Mouse (Mus musculus) stomach, postnatal 0 days (tissue): ENCODE results near the gene Snap25. TPM values are rescaled to one million over a fixed set of nuclear protein-coding genes. Genes with fewer than 3 reads are reported as not detected.
A peak's percentile ranks its signal among the peaks of the same experiment; 100 is the strongest.

Source experiments
- ATAC-seq: fragments of 200-750 bp; cut with Nextera tagmentation; 2 replicates; pipeline ENCODE4 v1.8.0; 2017; ENCODE audit not compliant: low FRiP score, low TSS enrichment
- DNase-seq: peaks from one replicate; pipeline ENCODE4 v3.0.0-alpha.2; 2016; ENCODE audit warnings: low spot score
- H3K27ac ChIP-seq: fragments of 300-500 bp; sonication (generic); replicated peaks from 2 replicates; pipeline ENCODE4 v1.5.1; 2014; ENCODE audit warnings: mild to moderate bottlenecking, control low read depth
- H3K27me3 ChIP-seq: fragments of 300-500 bp; sonication (generic); 2 replicates; pipeline ENCODE4 v1.6.1; 2014; ENCODE audit warnings: low read length; ENCODE audit not compliant: control insufficient read depth, insufficient read depth
- H3K36me3 ChIP-seq: fragments of 300-500 bp; sonication (generic); 2 replicates; pipeline ENCODE4 v1.6.1; 2014; ENCODE audit warnings: low read length, mixed read lengths; ENCODE audit not compliant: control insufficient read depth, insufficient read depth
- H3K4me1 ChIP-seq: fragments of 300-500 bp; sonication (generic); replicated peaks from 2 replicates; pipeline ENCODE4 v1.6.1; 2014; ENCODE audit warnings: antibody characterized with exemption; ENCODE audit not compliant: control insufficient read depth, insufficient read depth
- H3K4me2 ChIP-seq: fragments of 300-500 bp; sonication (generic); replicated peaks from 2 replicates; pipeline ENCODE4 v1.6.1; 2014; ENCODE audit warnings: low read depth, mild to moderate bottlenecking, control low read depth, moderate library complexity
- H3K4me3 ChIP-seq: fragments of 300-500 bp; sonication (generic); 2 replicates; pipeline ENCODE4 v1.5.1; 2014; ENCODE audit warnings: low read depth, low read length, control low read depth
- H3K9ac ChIP-seq: fragments of 300-500 bp; sonication (generic); 2 replicates; pipeline ENCODE4 v1.6.1; 2014; ENCODE audit warnings: mild to moderate bottlenecking, low read length, control low read depth, mixed read lengths
- H3K9me3 ChIP-seq: fragments of 300-500 bp; sonication (generic); 2 replicates; pipeline ENCODE4 v1.6.1; 2016; ENCODE audit warnings: low read length; ENCODE audit not compliant: control insufficient read depth
- CTCF ChIP-seq: IDR thresholded peaks from 2 replicates; pipeline ENCODE4 v1.5.1; 2016; ENCODE audit warnings: antibody characterized with exemption, low read depth, mild to moderate bottlenecking, moderate library complexity
- EP300 ChIP-seq: optimal IDR thresholded peaks from 2 replicates; pipeline ENCODE3; 2016; ENCODE audit warnings: antibody characterized with exemption
- WGBS: fragments of 180-500 bp; shearing (Covaris S2); extraction: QIAGEN DNeasy Blood & Tissue Kit; methylation state at CpG from one replicate; pipeline ENCODE4 v1.1.7; 2014; 5-methylcytosine and 5-hydroxymethylcytosine counted together
- polyA plus RNA-seq: library from polyadenylated mRNA; unstranded; fragments of >200 nt; fragmentation: Nextera tagmentation; extraction: Ambion mirVana; gene quantifications from 2 replicates; pipeline ENCODE4 v1.2.1, GENCODE M21; 2015

Snap25 gene
- polyA plus RNA-seq, 1 experiment from 2014 or later, result 8.5 TPM

DNA sequence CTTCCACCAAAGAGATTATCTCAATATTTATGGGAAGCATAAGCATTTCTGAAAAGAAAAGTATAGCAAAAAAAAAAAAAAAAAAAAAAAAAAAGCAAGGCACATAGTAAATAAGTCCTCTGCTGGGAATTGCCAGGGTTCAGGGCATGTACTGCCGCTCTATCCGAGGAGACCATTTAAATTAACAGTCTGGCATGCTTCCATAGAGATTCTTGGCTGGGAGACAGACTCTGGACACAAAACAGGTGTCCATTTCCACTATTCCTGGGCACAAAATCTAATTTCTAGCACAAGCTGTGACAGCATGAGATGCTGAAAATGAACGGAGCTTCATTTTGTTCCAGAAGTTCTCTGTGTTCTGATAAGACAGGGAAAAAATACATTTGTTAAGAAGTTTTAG lies 27.1 kb upstream of the Snap25 start:
- H3K4me3 ChIP-seq, result no peak overlapping the region
- no peak for DNase-seq
- H3K4me2 ChIP-seq, result no peak overlapping the region
- H3K36me3 ChIP-seq, result no peaks in the 10 kb centered on the region
- whole genome bisulfite sequencing, result 41% methylated on average over 3 of the region's 3 CpGs
- H3K4me1 ChIP-seq, result no peaks in the 10 kb centered on the region
- TF ChIP-seq EP300 (no peak), CTCF (no peak)
- H3K27me3 ChIP-seq, result no peaks in the 10 kb centered on the region
- no peak overlapping the region for H3K9ac ChIP-seq
- ATAC-seq, result no peak
- H3K27ac ChIP-seq, result no peak overlapping the region
- H3K9me3 ChIP-seq, result no peaks in the 10 kb centered on the region

DNA sequence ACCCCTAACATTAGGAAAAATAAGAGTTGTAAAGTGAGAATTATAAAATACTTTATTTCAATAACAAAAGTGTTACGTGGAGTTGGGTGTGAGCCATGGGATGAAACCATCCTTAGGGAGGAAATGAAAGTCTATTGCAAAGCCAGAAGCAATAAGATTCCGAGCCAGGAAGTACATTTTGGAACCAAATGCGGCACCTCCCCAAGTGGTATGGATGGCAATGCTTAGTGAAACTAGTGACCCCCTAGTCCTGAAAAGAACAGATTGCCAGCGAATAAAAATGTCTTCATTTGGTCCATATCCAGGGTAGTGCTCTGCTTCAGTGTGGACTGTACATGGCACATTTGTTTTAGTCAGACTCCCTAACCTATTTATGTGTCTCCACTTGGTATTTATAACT lies 25.9 kb upstream of the Snap25 start:
- Histone ChIP-seq H3K4me3 (no peak overlapping the region), H3K9ac (no peak overlapping the region), H3K27me3 (no peaks in the 10 kb centered on the region), H3K36me3 (no peaks in the 10 kb centered on the region), H3K27ac (no peak overlapping the region), H3K4me1 (no peaks in the 10 kb centered on the region), H3K4me2 (no peak overlapping the region), H3K9me3 (no peaks in the 10 kb centered on the region)
- 81% methylated on average over 4 of the region's 4 CpGs for WGBS
- no peak for ATAC-seq
- DNase-seq, result no peak
- no peak for TF ChIP-seq CTCF
- no peak for TF ChIP-seq EP300

DNA sequence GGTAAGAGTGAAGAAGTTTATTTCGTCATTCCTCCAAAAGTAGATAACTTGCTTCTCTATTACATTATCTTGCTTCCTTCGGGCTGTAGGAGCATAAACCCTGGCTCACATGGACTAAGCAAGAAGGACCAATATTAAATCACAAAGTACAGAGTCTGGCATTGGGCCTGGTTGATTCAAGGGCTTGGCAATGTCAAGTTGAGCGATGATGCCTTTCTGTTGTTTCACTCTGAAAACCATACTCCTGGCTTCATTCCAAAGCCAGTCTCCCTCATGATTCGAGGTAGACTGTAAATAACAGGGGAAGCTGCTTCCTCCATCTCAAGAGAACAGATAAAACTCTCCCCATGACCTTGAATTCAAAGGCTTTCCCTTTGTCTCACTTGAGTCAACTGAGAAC lies 23.8 kb upstream of the Snap25 start:
- WGBS, result 29% methylated on average over 4 of the region's 4 CpGs
- ATAC-seq (0 out of 2 replicates have a peak, but pooled peaks have one; percentile 35), DNase-seq (no peak)
- Histone ChIP-seq H3K4me2 (no peak overlapping the region), H3K9me3 (no peaks in the 10 kb centered on the region), H3K27me3 (no peaks in the 10 kb centered on the region), H3K4me1 (no peaks in the 10 kb centered on the region), H3K9ac (no peak overlapping the region), H3K36me3 (no peaks in the 10 kb centered on the region), H3K4me3 (no peak overlapping the region), H3K27ac (no peak overlapping the region)
- TF ChIP-seq EP300 (no peak), CTCF (no peak)

DNA sequence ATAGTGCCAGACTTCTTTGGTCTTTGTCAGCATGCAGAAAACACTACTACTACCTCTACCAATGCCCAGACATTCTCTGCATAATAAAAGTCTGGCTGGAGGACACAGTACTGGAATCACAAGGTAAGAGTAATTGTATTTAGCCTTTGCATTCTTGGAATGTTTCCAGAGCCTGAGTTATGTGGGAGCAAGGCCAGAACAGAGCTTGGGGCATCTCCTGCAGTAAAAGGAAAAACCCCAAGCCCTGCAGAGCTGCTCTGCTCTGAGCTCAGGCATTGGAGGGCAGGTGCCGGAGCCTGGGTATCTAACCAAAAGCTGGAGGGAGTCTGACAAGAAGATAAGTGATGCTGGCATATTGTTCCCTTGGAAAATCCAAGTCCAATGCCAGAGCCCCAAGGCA lies 21.6 kb upstream of the Snap25 start:
- DNase-seq, result no peak
- no peak overlapping the region for H3K27ac ChIP-seq
- no peaks in the 10 kb centered on the region for H3K36me3 ChIP-seq
- no peaks in the 10 kb centered on the region for H3K9me3 ChIP-seq
- 61% methylated on average over 1 of the region's 1 CpGs for WGBS
- no peak overlapping the region for H3K9ac ChIP-seq
- H3K4me1 ChIP-seq, result no peaks in the 10 kb centered on the region
- no peak overlapping the region for H3K4me3 ChIP-seq
- ATAC-seq, result no peak
- TF ChIP-seq CTCF (no peak), EP300 (no peak)
- H3K4me2 ChIP-seq, result no peak overlapping the region
- H3K27me3 ChIP-seq, result no peaks in the 10 kb centered on the region

DNA sequence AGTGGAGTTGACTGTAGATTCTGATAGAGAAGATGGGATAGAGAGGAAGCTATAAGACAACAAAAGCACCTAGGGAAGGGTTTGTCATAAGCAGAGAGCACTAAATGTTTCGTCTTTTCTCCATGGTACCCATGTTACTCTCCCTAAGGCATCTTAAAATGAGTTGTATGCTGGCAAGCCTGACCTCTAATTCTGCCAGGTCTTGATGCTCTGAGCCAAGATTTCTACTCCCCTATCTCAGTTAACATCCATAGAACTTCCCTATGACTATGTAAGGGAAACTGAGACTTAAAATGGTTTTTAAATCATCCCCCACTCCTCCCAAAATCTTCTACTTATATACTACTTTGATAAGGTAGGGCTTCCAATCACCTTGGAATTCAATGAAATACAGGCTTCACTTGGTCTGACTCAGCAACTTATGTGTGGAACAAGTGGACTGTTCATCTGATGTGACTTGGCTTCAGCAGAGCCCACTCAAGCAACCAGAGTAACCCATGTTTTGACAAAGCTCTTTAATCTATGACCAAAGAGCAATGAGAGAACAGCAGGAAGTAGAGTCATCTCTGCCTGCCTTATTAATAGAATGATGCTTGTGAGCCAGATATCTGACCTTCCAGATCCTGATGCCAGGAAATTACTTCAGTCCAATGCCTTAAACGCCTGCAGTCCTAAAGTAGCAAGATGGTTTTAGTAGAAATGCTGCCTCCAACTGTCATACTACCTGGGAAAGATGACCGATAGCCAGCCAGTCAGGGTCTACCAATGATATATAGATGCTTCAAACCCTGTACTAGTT lies 13.6 kb upstream of the Snap25 start:
- 69% methylated on average over 3 of the region's 3 CpGs for WGBS
- H3K9ac ChIP-seq, result no peak overlapping the region
- TF ChIP-seq EP300 (no peak), CTCF (no peak)

DNA sequence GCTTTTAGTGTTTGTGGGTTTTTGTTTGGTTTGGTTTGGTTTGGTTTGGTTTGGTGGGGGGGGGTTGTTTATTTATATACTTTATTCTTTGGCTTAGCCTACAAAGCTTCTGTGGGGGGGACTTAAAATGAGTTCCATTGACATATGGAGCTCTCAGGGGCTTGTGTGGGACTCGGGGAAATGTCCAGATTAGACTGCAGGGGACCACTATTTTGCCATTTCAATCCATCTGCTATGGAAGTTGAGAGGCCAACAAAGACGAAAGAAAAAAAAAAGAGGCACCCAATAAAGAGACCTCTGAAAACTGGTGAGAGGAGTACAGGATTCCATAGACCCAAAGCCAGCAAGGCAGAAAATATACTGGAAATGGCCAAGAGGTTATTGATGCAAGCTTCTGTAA lies 9.9 kb upstream of the Snap25 start:
- Histone ChIP-seq H3K27me3 (no peaks in the 10 kb centered on the region), H3K27ac (no peak overlapping the region), H3K4me1 (no peaks in the 10 kb centered on the region), H3K4me3 (no peak overlapping the region), H3K4me2 (no peak overlapping the region), H3K9ac (no peak overlapping the region), H3K9me3 (no peaks in the 10 kb centered on the region), H3K36me3 (no peaks in the 10 kb centered on the region)
- ATAC-seq (no peak), DNase-seq (no peak)
- WGBS, result 71% methylated on average over 2 of the region's 2 CpGs
- TF ChIP-seq CTCF, result no peak
- no peak for TF ChIP-seq EP300

More for the DNA sequence above, 13.6 kb upstream of the Snap25 start:
- Histone ChIP-seq H3K27me3 (no peaks in the 10 kb centered on the region), H3K4me1 (no peaks in the 10 kb centered on the region), H3K9me3 (no peaks in the 10 kb centered on the region), H3K4me3 (no peak overlapping the region), H3K36me3 (no peaks in the 10 kb centered on the region), H3K27ac (no peak overlapping the region), H3K4me2 (no peak overlapping the region)
- ATAC-seq (no peak), DNase-seq (no peak)
